Mouse (Mus musculus): ENCODE measurements at regions not wholly inside any gene's neighbourhood (a gene's known extent, or its start where the extent isn't known, plus 50 kb on each side); places are given as distances from the start of the nearest gene placed in this dataset.

- TF ChIP-seq MYOD1 (IDR thresholded peaks at IDR 0.05; ENCODE audit: control insufficient read depth in 1 of 3, insufficient read length in 2 of 3, low read depth in 2 of 3) (no peak), E2F4 (IDR thresholded peaks at IDR 0.05; ENCODE audit: insufficient read depth) (no peak), POLR2A (IDR thresholded peaks at IDR 0.05; ENCODE audit: insufficient read length, low read depth) (no peak), USF1 (IDR thresholded peaks at IDR 0.05; ENCODE audit: low read depth) (no peak), TCF3 (IDR thresholded peaks at IDR 0.05; ENCODE audit: insufficient read length, low read depth) (no peak), MAX (IDR thresholded peaks at IDR 0.05; ENCODE audit: low read depth) (no peak), TCF12 (IDR thresholded peaks at IDR 0.05; ENCODE audit: insufficient read depth, poor library complexity, severe bottlenecking) (no peak), CEBPB (IDR thresholded peaks at IDR 0.05; ENCODE audit: insufficient read depth, poor library complexity, severe bottlenecking) (no peak), MYOG (IDR thresholded peaks at IDR 0.05; ENCODE audit: control insufficient read depth in 1 of 3, insufficient read depth in 1 of 3, insufficient read length in 2 of 3, low read depth in 2 of 3) (no peak), SRF (IDR thresholded peaks at IDR 0.05; ENCODE audit: control insufficient read depth, insufficient read length, low read depth) (no peak), POLR2AphosphoS2 (IDR thresholded peaks at IDR 0.05; ENCODE audit: insufficient read length, low read depth) (no peak), REST (IDR thresholded peaks at IDR 0.05; ENCODE audit: insufficient read depth, insufficient read length) (no peak)
Measured at GRCm38 (mm10) chr11:111210565-111210964, 144.6 kb downstream of the Kcnj2 start.
